Mouse (Mus musculus) neutrophil, adult 5-6 weeks (primary cell): ENCODE data around the gene Coil. TPM values are rescaled to one million over a fixed set of nuclear protein-coding genes. Genes with fewer than 3 reads are reported as not detected.

Source experiments
- ATAC-seq: fragments of 151-379, 151-347 bp; 2 replicates; pipeline ENCODE4 v1.8.0; 2017; ENCODE audit warnings: mild to moderate bottlenecking, moderate TSS enrichment; ENCODE audit not compliant: insufficient number of reproducible peaks, poor library complexity, low FRiP score, severe bottlenecking; ENCODE audit errors: extremely low read depth
- total RNA-seq: library from RNA; stranded (forward); fragments of 200-1000 nt; gene quantifications from 2 replicates; pipeline ENCODE4 v1.2.3, GENCODE M21; 2017

Coil gene
- total RNA-seq, 1 experiment from 2014 or later = 7.8 TPM

DNA sequence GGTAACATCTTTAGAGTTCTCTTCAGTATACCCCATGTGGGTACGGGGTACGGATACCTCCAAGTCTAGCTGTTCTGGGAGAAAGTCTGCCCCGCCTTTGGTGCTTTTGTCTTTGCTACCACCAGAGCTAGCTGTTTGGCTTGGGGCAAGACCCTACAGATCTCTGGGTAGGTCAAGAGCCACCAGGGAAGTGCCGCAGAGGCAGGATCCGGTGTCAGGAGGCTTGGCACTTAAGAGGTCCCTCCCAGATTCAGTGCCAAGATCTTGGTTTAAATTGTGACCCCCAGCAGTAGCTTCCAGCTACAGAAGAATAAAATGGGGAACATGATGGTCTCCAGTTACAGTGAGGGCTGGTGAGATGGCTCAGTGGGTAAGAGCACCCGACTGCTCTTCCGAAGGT is 31.5 kb downstream of the Coil start:
- ATAC-seq = no peak

DNA sequence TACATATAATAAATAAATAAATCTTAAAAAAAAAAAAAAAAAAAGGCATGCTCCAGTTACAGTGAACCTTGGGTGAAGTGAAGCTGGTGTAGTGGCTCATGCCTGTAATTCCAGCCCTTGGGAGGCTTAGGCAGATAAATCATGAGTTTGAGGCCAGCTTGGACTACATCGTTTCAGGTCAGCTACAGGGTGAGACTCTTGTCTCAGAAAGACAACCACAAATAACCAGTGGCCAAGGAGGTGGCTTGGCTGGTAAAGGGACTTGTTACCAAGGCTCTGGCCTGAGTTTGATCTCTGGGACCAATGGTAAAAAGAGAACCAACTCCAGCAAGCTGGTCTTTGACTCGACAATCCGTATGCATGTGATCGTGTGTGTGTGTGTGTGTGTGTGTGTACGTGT is 32.0 kb downstream of the Coil start:
- no peak for ATAC-seq

DNA sequence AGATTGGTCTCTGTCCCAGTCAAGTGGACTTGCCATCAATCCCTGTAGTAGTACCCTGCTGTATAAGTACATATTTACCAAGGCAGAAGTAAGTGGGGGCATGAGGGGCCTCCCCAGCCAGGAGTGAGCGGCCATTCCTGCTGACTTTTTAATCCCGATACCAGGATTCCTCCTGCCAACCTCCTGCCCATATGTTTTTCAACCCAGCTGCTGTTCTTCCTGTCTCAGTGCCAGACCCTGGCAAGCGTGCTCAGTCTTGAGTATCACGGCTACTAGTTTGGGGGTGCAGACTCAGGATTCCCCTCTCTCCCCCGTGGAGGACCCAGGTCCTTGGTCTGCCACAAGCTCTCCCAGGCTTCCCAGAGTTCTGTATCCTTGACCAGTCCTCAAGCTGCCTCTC is 32.6 kb downstream of the Coil start:
- no peak for ATAC-seq

DNA sequence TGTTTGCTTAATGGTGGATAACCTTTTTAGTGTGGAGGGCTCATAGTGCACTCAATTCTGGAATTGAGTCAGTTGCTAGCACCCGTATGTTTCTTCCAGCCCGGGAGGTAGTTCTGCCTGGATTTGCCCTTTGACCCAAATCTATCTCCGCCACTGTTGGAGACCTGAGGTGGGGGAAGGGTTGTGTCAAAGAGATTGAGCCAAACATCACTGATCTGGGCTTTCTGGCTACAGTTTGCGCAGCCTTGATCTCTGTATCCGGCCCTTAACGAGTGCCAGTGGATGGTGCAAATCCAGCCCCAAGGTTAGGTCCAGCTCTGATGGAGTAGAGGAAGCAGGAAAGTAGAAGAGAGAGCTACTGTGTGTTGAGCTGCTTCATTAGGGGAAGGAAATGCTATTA is 33.0 kb downstream of the Coil start:
- ATAC-seq = no peak

DNA sequence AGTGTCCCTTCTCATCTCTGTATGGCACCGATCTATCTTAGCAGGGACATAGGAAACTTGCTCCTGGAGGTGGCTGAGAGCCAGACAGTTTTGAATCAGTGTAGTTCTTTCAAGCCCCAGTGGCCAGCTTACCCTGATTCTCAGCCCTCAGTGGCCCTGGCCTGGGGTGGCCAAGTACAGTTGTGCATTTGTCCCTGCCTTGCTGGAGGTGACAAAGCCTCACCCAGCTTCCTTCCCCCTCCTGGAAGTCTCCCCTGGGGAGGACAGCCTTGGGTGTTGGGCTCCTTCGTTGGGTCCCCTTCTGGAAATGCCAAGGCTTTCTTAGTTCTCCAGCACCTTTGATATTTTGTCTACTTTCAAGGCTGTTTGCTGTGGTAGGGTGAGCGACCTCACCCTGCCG is 33.7 kb downstream of the Coil start:
- ATAC-seq = no peak

DNA sequence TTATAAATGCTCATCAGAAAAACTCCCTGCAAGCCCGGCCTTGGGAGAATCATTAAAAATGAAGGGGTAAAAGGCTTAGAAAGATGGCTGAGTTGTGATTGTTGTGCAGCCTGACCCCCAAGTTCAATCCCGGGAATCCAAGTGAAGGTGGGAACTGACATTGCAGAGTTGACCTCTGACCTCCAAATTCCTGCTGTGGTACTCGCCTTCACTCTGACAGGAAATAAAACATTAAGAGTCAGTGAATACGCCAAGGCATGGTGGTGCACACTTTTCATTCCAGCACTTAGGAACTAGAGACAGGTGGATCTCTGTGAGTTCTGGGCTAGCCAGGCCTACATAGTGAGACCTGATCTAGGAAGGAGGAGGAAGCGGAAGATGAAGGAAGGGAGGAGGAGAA is 35.4 kb downstream of the Coil start:
- no peak for ATAC-seq

DNA sequence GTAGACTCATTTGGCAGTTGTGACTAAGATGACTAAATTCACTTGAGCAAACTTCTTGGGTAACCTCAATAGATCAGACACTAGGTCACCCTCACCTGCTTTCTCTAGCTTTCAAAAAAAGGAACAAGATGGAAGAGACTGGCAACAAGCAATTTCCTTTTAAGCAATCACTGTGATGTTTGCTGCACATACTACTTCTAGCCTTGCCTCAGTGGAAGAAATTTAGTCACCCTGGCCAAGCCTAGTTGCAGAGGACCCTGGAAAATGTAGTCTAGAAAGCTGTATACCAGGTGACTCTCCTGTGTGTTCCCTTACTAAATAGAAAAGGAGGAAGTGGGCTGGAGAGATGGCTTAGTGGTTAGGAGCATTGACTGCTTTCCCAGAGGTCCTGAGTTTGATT is 36.4 kb downstream of the Coil start:
- ATAC-seq = peak; percentile 58

DNA sequence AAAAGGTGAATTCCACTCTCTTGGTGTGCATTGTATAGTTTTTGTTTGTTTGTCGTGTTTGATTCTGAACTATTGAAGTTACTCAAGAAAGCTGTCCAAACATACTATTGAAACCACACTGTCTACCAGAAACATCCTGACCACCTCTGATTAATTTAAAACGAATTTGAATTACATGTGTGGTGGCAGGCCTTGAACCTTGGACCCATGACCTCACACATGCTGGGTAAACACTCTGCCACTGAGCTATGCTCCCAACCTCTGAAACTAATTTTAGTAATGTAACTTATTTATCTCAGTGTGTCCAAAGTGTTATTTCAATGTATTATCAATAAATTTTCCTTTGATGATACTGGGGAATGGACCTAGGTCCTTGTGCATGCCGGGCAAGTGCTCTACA is 37.5 kb downstream of the Coil start:
- ATAC-seq = no peak

DNA sequence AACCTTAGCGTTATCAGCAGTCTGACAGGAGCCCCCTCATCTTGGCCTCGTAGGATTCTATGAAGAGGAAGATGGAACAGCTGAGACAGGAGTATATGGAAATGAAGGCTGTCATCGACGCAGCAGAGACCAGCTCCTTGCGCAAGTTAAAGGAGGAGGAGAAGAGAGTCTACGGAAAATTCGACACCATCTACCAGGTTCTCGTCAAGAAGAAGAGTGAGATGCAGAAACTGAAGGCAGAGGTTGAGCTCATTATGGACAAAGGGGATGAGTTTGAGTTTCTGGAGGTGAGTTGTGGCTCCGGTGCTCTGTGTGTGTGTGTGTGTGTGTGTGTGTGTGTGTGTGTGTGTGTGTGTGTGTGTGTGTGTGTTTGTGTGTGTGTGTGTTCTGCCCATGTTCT is 39.0 kb downstream of the Coil start:
- ATAC-seq = no peak

DNA sequence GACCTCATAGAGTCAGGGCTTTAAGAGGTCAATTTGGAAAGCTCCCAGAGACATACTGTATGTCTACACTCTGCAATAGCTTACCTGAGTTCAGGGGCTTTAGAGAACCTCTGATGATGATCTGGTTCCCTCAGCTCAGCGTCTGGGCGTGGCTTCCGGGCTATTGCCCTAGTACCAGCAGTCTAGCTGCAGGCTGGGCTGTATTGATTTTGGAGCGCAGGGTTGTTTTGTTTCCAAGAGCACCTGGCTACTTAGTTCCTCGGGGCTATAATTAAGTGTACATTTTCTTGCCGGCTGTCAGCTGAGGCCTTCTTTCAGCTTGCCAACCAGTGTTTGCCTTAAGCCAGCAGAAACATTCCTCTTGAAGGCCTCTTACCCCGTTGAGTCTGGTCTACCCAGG is 39.4 kb downstream of the Coil start:
- no peak for ATAC-seq

DNA sequence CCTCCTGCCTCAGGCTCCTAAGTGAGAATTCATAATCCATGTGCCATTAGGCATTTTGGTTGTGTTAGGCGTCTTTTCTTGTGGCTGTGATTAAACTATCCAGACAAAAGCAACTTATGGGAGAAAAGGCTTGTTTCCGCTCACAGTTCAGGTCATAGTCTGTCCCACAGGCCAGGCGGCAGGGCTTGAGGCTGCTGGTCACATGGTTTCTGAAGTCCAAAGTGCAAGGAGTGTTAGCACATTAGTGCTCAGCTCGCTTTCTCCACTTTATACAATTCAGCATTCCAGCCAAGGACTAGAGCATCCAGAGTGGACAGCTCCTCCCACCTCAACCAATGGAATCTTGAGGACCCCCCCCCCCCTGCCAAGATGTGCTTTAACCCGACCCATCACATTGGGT is 42.2 kb downstream of the Coil start:
- no peak for ATAC-seq

DNA sequence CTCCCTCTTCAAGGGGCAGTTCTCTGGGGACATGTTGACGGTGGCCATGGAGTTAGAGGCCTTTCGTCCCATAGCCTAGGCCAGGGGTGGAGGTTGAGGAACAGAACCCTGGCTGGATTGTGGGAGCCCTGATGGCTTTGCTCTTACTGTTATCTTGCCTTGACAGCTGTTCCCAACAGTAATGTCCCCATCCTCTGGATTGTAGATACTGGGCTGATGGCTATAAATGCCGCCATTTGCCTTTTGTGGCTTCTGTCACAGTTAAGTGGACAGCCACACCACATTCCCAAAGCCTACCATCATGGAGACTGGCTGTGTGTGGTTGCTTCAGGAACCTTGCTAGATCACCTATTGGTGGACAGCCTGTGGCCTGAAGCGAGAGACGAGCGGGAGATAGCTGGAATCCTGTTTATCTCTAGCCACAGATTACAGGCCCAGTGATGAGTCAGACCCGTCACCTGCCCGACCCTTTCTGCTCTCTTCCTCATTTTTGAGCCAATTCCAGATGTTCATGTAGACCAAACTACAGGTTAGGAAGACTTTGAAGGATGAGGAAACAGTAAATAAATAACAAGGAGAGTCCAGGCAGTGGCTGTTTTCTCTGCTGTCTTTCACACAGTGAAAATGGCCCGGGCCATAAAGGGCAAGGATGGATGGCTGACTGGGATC is 47.6 kb downstream of the Coil start:
- no peak for ATAC-seq

DNA sequence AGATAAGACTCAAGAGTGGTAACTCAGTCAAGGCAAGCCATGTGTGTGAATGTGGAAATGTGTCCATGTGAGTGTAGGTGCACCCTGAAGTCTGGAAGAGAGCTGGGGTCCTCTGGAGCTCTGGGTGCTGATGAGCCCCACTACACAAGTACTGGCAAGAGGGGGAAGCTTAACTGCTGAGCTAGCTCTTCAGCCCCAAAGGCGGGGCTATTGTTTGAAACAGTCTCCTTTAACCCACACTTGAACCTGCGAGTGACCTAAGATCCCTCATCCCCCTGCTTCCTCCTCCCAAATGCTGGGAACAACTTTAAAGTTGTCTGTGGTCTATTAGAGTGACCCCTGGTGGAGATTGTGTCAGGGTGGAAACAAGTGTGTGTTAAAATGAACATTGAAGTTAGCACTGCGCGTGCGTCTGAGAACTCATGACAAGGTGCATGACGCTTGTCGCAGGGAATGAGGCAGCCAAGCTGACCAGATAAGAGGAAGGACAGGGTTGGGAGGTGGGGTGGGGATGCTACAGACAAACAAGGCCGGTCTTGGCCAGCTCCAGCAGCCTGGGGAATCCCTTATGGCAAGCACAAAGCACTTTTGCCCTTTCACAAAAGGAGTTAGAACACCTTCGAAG is 50.7 kb downstream of the Coil start:
- no peak for ATAC-seq

DNA sequence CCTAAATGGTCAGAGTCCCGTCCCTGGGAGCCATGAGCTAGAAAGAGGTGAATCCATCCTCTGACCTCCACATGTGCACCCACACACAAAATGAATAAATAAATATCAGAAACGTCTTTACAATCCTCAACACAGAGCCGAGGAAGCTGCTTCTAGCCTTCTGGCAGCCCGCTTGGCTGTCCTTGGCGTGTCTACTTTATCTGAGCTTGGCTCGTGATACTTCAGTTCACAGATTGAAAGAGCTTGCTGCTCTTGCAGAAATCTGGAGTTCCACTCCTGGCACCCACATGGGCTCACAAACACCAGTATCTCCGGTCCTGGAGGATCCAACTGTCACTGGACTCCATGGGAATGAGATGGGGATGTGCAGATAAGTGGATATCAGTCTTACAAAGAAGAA is 51.6 kb downstream of the Coil start:
- ATAC-seq = no peak

DNA sequence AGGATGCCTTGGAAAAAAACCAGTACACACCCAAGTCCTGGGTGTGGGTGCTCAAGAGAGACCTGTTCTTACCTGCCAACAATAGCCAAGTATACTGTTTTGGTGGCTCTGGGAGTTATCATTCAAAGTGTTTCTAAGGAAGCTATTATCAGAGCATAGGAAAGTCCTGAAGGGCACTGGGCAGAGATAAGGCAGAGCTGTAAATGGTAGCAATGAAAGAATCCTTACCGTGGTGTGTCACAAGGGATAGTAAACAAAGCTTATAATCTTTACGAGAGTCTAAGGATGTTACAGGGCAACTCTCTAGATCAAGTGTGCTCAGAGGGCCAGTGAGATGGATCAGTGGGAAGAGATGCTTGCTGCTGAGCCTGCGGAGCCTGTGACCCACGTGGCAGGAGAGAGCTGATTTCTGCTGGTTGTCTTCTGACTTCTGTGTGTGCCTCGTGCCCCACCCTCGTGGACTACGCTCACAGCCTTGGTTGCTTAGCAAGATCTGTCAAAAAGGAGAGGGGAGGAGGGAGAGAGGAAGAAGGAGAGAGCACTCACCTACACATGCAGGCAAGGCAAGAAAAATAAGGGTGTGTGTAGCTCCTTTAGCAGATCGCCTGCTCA is 52.2 kb downstream of the Coil start:
- no peak for ATAC-seq

DNA sequence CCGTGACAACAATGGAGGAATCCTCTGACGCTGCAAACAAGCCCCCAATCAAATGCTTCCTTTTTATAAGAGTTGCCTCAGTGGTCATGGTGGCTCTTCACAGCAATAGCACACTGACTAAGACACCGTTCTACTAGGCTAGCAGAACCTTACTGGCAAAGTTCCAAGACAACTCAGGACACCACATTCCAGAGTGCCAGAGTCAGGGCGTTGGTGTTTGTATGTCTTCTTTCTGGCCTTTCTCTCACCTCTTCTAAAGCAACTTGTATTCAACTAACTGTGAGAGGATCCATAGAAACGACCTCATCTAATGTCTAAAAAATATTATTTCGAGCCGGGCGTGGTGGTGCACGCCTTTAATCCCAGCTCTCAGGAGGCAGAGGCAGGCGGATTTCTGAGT is 53.4 kb downstream of the Coil start:
- ATAC-seq = no peak

DNA sequence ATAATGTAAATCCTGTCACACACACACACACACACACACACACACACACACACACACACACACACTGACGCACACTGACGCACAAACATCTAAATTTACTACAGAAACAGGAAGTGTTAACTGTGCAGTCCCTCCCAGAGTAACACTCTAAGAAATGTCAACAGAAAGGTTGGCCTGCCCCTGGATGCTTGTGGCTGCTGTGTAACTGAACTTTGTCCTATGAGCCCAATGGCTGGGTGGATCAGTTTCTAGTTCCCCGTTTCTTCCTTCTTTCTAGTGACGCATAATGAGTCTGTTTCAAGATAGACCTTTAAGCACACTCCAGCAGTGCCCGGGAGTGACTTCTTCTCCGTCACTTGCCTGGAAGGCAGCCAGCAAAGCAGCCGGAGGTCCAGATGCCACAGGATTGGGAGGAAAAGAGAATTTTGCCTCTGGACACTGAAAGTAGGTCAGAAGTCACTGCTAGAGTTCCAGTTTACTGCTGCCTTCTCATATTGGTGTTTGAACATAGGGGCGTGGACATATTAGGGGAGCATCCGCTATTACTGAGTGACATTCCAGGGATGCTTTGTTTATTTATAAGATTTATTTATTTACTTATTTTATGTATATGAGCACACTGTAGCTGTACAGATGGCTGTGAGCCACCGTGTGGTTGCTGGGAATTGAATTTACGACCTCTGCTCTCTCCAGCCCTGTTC is 54.3 kb downstream of the Coil start:
- peak; percentile 81 for ATAC-seq

DNA sequence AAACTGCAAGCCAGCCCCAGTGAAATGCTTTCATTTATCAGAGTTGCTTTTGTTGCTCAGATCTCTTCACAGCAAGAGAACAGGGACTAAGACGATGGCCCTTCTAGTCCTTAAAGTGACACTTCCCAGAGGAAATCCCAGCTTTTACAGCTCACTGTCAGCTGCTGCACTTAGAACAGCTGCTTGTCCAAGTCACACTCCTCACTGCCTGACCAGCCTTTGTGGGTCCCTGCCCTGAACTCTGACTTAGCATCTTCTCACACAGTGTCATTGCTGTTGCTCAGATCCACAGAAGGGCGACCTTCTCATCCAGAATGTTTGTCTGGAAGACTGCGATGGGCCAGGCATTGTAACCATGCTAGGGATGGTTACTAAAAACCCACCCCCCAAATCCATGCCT is 55.6 kb downstream of the Coil start:
- no peak for ATAC-seq

DNA sequence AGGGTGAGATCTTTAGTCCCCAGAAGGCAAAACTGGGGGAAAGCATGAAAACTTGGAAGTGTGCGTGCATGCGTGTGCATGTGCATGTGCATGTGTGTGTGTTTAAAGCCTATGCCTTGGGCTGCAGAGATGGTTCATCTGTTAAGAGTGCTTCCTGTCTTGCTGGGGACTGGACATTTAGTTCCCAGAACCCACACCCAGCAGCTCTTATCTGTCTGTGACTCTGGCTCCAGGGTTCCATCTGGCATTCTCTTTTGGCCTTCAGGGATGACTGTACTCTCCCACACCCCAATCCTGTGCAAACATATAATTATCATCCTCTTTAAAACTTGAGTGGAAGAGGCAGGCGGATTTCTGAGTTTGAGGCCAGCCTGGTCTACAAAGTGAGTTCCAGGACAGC is 56.1 kb downstream of the Coil start:
- no peak for ATAC-seq

DNA sequence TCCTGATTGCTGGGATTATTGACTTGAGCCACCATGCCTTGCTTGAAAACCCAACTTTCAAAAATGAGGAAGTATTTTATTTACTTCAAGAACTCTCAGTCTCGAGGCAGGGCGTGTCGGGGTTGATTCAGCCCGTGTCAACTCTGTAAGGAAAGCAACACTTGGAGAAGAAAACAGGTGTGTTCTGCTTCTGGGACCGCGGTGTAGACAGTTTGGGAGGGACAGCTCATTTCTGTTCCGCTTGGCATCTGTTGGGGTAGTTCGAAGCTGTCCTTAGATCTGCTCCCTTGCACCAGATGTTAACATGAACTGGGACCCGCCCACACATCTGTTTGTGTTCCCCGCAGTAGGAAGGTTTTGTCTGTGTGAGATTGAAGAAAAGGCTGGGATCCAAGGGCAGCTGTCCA is 57.9 kb downstream of the Coil start:
- peak; percentile 51 for ATAC-seq
